Mouse (Mus musculus) erythroblast, embryonic 14.5 days (primary cell): Measurements from ENCODE around the gene Ubr1.

Experiments used
- GATA1 ChIP-seq: IDR thresholded peaks from 2 replicates; pipeline ENCODE4 v1.6.1; 2012; ENCODE audit warnings: low read length, inconsistent platforms, mixed read lengths
- TAL1 ChIP-seq: IDR thresholded peaks from 3 replicates; pipeline ENCODE4 v1.6.1; 2012; ENCODE audit warnings: low read length, inconsistent platforms, mixed read lengths

GRCm38 (mm10) chr2:120853151-120853550 is 117.4 kb downstream of the Ubr1 start:
- TF ChIP-seq GATA1, result no peak
- no peak for TF ChIP-seq TAL1
